Mouse (Mus musculus): Measurements from ENCODE around the gene Coq6. TPM values are rescaled to one million over a fixed set of nuclear protein-coding genes. Genes with fewer than 3 reads are reported as not detected.

Coq6 gene
- total RNA-seq, 4 experiments from 2014 or later: 25.9 to 30.3 (median 28.5) TPM

GRCm38 (mm10) chr12:84396947-84397679 is 35.7 kb downstream of the Coq6 start:
- no peak for DNase-seq (ENCODE audit: low spot score in 2 of 2)

GRCm38 (mm10) chr12:84397685-84398084 is 36.2 kb downstream of the Coq6 start:
- DNase-seq (ENCODE audit: low spot score in 2 of 2): no peak

GRCm38 (mm10) chr12:84398629-84399028 is 37.2 kb downstream of the Coq6 start:
- no peak for DNase-seq (ENCODE audit: low spot score in 2 of 2)

GRCm38 (mm10) chr12:84399135-84399534 is 37.7 kb downstream of the Coq6 start:
- no peak for DNase-seq (ENCODE audit: low spot score in 2 of 2)

- no peak for DNase-seq (ENCODE audit: low spot score in 2 of 2)
Measured at GRCm38 (mm10) chr12:84399663-84400062, 38.2 kb downstream of the Coq6 start.

GRCm38 (mm10) chr12:84400068-84400467 is 38.6 kb downstream of the Coq6 start:
- no peak for DNase-seq (ENCODE audit: low spot score in 2 of 2)

GRCm38 (mm10) chr12:84400653-84401052 is 39.2 kb downstream of the Coq6 start:
- DNase-seq (ENCODE audit: low spot score in 2 of 2): no peak

- no peak for DNase-seq (ENCODE audit: low spot score in 2 of 2)
Measured at GRCm38 (mm10) chr12:84402923-84403322, 41.5 kb downstream of the Coq6 start.

- DNase-seq (ENCODE audit: low spot score in 2 of 2): no peak
Measured at GRCm38 (mm10) chr12:84404541-84404940, 43.1 kb downstream of the Coq6 start.

- no peak for DNase-seq (ENCODE audit: low spot score in 2 of 2)
Measured at GRCm38 (mm10) chr12:84407259-84407658, 45.8 kb downstream of the Coq6 start.

GRCm38 (mm10) chr12:84407874-84408818 is 46.7 kb downstream of the Coq6 start:
- peak in 1 of 2 experiments; percentile 15 for DNase-seq (ENCODE audit: low spot score in 2 of 2)

- peak; percentile 81 to 85 for DNase-seq (ENCODE audit: low spot score in 2 of 2)
Measured at GRCm38 (mm10) chr12:84408819-84409507, 47.5 kb downstream of the Coq6 start, which contains the start of the genes Entpd5 and Bbof1. TSS of gene Entpd5 (minus strand) at chr12:84409029. TSS of gene Bbof1 (plus strand) at chr12:84409071.

GRCm38 (mm10) chr12:84416834-84417604 is 55.6 kb downstream of the Coq6 start, which contains the start of gene Rnf113a2:
TSS of gene Rnf113a2 (plus strand) at chr12:84417196.
- peak; percentile 77 to 80 for DNase-seq (ENCODE audit: low spot score in 2 of 2)

- DNase-seq (ENCODE audit: low spot score in 2 of 2): no peak
Measured at GRCm38 (mm10) chr12:84417605-84417922, 56.1 kb downstream of the Coq6 start.

Other genes with a start within 250 kb of the Coq6 start
- gene Dnal1, start 247.3 kb upstream of the Coq6 start, total RNA-seq (2022): 10 to 100 TPM; 76.7 to 97.3 (median 85.4) TPM
- 1 to 10 TPM; 3.1 to 3.9 (median 3.6) TPM for gene Pnma1, start 213.2 kb upstream of the Coq6 start, total RNA-seq (2022)
- 10 to 100 TPM; 21.6 to 28.5 (median 26.0) TPM for gene Elmsan1, start 142.8 kb upstream of the Coq6 start, total RNA-seq (2022)
- gene Ptgr2, start 76.4 kb upstream of the Coq6 start, total RNA-seq (2022): 10 to 100 TPM; 28.9 to 48.5 (median 41.2) TPM
- 10 to 100 TPM; 34.6 to 44.5 (median 37.9) TPM for gene Zfp410, start 44.8 kb upstream of the Coq6 start, total RNA-seq (2022)
- 10 to 100 TPM; 11.0 to 16.5 (median 13.0) TPM for gene Fam161b, start 176 bp downstream of the Coq6 start, total RNA-seq (2022)
- gene Entpd5, start 47.4 kb downstream of the Coq6 start, total RNA-seq (2022): 10 to 100 TPM; 25.2 to 30.4 (median 29.1) TPM
- gene Bbof1, start 47.4 kb downstream of the Coq6 start, total RNA-seq (2022): 10 to 100 TPM in 2 of 4 experiments, 1 to 10 TPM in 2; 8.3 to 12.7 (median 10.7) TPM
- gene Rnf113a2, start 55.5 kb downstream of the Coq6 start, total RNA-seq (2022): 10 to 100 TPM in 3 of 4 experiments, 1 to 10 TPM in 1; 9.1 to 16.9 (median 13.8) TPM
- gene Aldh6a1, start 89.3 kb downstream of the Coq6 start, total RNA-seq (2022): 10 to 100 TPM; 55.6 to 61.6 (median 58.2) TPM
- 10 to 100 TPM; 21.9 to 31.9 (median 26.3) TPM for gene Lin52, start 89.8 kb downstream of the Coq6 start, total RNA-seq (2022)
- under 1 TPM; 0.17 to 0.37 (median 0.24) TPM for gene Vsx2, start 208.1 kb downstream of the Coq6 start, total RNA-seq (2022)

All from layer of hippocampus, adult 8-10 months (tissue).